Mouse (Mus musculus): Measurements from ENCODE around the gene Unc45a. TPM values are rescaled to one million over a fixed set of nuclear protein-coding genes. Genes with fewer than 3 reads are reported as not detected.
A peak's percentile ranks its signal among the peaks of the same experiment; 100 is the strongest.

Unc45a gene
- polyA plus RNA-seq, 1 experiment from 2014 or later: 28.8 TPM

GRCm38 (mm10) chr7:80341793-80342192 lies 988 bp upstream of the Unc45a start:
- no peak overlapping the region for H3K4me3 ChIP-seq (ENCODE audit: low read depth, low read length)
- no peaks in the 10 kb centered on the region for H3K9me3 ChIP-seq (ENCODE audit: control insufficient read depth, low read length)
- DNase-seq (ENCODE audit: low spot score, missing footprints) (no peak), ATAC-seq (ENCODE audit: low FRiP score) (no peak)
- no peak overlapping the region for H3K4me2 ChIP-seq
- no peak overlapping the region for H3K27ac ChIP-seq (ENCODE audit: low read depth, low read length)
- no peaks in the 10 kb centered on the region; the same call in 1 of the 2 replicates for H3K27me3 ChIP-seq (ENCODE audit: control insufficient read depth, insufficient read depth, low read length)
- H3K9ac ChIP-seq (ENCODE audit: low read length): no peak overlapping the region
- H3K36me3 ChIP-seq (ENCODE audit: control insufficient read depth, insufficient read depth, low read length): no peaks in the 10 kb centered on the region; the same call in 1 of the 2 replicates
- 78% methylated on average over 7 of the region's 7 CpGs for WGBS
- H3K4me1 ChIP-seq (ENCODE audit: control insufficient read depth, insufficient read depth, low read length): peaks cover 23% of the 10 kb centered on the region

GRCm38 (mm10) chr7:80339793-80340628 lies 794 bp downstream of the Unc45a start:
- no peaks in the 10 kb centered on the region for H3K9me3 ChIP-seq (ENCODE audit: control insufficient read depth, low read length)
- peak overlapping the region; percentile 60; the same call in 1 of the 2 replicates for H3K27ac ChIP-seq (ENCODE audit: low read depth, low read length)
- H3K4me2 ChIP-seq: peak overlapping the region; percentile 83
- peak overlapping the region; percentile 75 for H3K9ac ChIP-seq (ENCODE audit: low read length)
- DNase-seq (ENCODE audit: low spot score, missing footprints) (peak; percentile 99), ATAC-seq (ENCODE audit: low FRiP score) (peak; percentile 96)
- peaks cover 23% of the 10 kb centered on the region for H3K4me1 ChIP-seq (ENCODE audit: control insufficient read depth, insufficient read depth, low read length)
- no peaks in the 10 kb centered on the region; the same call in 1 of the 2 replicates for H3K27me3 ChIP-seq (ENCODE audit: control insufficient read depth, insufficient read depth, low read length)
- under 1% methylated on average over 45 of the region's 45 CpGs for WGBS
- peaks cover 5% of the 10 kb centered on the region for H3K36me3 ChIP-seq (ENCODE audit: control insufficient read depth, insufficient read depth, low read length)
- peak overlapping the region; percentile 69 for H3K4me3 ChIP-seq (ENCODE audit: low read depth, low read length)

DNA sequence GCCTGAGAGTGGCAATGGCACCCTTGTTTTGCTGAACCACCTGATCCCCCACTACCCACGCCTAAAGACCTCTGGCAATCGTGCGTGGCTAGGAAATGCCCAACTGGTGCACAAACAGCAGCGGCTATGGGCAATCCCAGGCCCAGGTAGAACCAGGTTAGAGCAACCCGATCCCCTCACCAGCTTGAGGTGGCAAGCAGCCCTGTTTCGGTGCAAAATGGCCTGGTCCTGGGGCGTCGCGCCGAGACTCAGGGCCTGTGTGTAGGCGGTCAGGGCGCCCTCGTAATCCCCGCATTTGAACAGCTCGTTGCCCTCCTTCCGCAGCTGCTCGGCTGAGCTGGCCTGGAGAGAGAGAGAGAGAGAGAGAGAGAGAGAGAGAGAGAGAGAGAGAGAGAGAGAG lies 1.4 kb downstream of the Unc45a start:
- Histone ChIP-seq H3K27ac (ENCODE audit: low read depth, low read length) (no peak overlapping the region), H3K4me2 (peak overlapping the region; percentile 83), H3K4me1 (ENCODE audit: control insufficient read depth, insufficient read depth, low read length) (peaks cover 23% of the 10 kb centered on the region), H3K9ac (ENCODE audit: low read length) (peak overlapping the region; percentile 72), H3K36me3 (ENCODE audit: control insufficient read depth, insufficient read depth, low read length) (peaks cover 10% of the 10 kb centered on the region), H3K27me3 (ENCODE audit: control insufficient read depth, insufficient read depth, low read length) (no peaks in the 10 kb centered on the region; the same call in 1 of the 2 replicates), H3K4me3 (ENCODE audit: low read depth, low read length) (peak overlapping the region; percentile 69), H3K9me3 (ENCODE audit: control insufficient read depth, low read length) (no peaks in the 10 kb centered on the region)
- ATAC-seq (ENCODE audit: low FRiP score) (no peak), DNase-seq (ENCODE audit: low spot score, missing footprints) (peak; percentile 91)
- 13% methylated on average over 17 of the region's 17 CpGs for WGBS

- Histone ChIP-seq H3K9ac (ENCODE audit: low read length) (no peak overlapping the region), H3K27me3 (ENCODE audit: control insufficient read depth, insufficient read depth, low read length) (no peaks in the 10 kb centered on the region; the same call in 1 of the 2 replicates), H3K4me2 (no peak overlapping the region), H3K36me3 (ENCODE audit: control insufficient read depth, insufficient read depth, low read length) (peaks cover 28% of the 10 kb centered on the region), H3K4me1 (ENCODE audit: control insufficient read depth, insufficient read depth, low read length) (peaks cover 18% of the 10 kb centered on the region), H3K9me3 (ENCODE audit: control insufficient read depth, low read length) (no peaks in the 10 kb centered on the region), H3K4me3 (ENCODE audit: low read depth, low read length) (no peak overlapping the region), H3K27ac (ENCODE audit: low read depth, low read length) (no peak overlapping the region)
- ATAC-seq (ENCODE audit: low FRiP score) (no peak), DNase-seq (ENCODE audit: low spot score, missing footprints) (no peak)
- WGBS: 95% methylated on average over 3 of the region's 3 CpGs
These were observed 3.9 kb downstream of the Unc45a start for GRCm38 (mm10) chr7:80336932-80337331.

DNA sequence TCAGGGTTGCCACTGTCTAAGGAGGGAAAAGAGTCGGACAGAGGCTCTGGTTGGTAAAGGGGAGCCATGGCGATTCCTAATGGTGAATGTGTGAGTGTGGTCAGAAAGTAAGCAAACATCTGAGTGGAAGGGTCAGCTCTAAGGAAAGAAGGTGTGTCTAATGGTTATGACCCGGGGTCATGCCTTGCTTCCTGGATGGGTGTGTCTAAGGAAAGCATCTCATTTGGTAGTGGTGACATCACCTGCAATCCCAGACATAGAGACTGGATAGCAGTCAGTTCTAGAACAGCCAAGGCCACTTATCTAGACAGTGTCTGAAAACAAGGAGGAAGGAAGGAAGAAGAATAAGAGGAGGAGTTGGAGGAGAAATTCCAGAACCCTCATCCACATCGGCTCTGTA lies 6.0 kb downstream of the Unc45a start:
- Histone ChIP-seq H3K4me1 (ENCODE audit: control insufficient read depth, insufficient read depth, low read length) (peaks cover 8% of the 10 kb centered on the region), H3K9ac (ENCODE audit: low read length) (no peak overlapping the region), H3K36me3 (ENCODE audit: control insufficient read depth, insufficient read depth, low read length) (peaks cover 46% of the 10 kb centered on the region), H3K9me3 (ENCODE audit: control insufficient read depth, low read length) (no peaks in the 10 kb centered on the region), H3K27me3 (ENCODE audit: control insufficient read depth, insufficient read depth, low read length) (no peaks in the 10 kb centered on the region), H3K4me3 (ENCODE audit: low read depth, low read length) (no peak overlapping the region), H3K4me2 (no peak overlapping the region), H3K27ac (ENCODE audit: low read depth, low read length) (no peak overlapping the region)
- ATAC-seq (ENCODE audit: low FRiP score) (no peak), DNase-seq (ENCODE audit: low spot score, missing footprints) (no peak)
- 86% methylated on average over 4 of the region's 4 CpGs for WGBS

GRCm38 (mm10) chr7:80331433-80331832 lies 9.4 kb downstream of the Unc45a start:
- DNase-seq (ENCODE audit: low spot score, missing footprints) (no peak), ATAC-seq (ENCODE audit: low FRiP score) (no peak)
- H3K27ac ChIP-seq (ENCODE audit: low read depth, low read length): no peak overlapping the region
- H3K9ac ChIP-seq (ENCODE audit: low read length): no peak overlapping the region
- no peaks in the 10 kb centered on the region for H3K4me1 ChIP-seq (ENCODE audit: control insufficient read depth, insufficient read depth, low read length)
- no peak overlapping the region for H3K4me3 ChIP-seq (ENCODE audit: low read depth, low read length)
- H3K4me2 ChIP-seq: no peak overlapping the region
- no peaks in the 10 kb centered on the region for H3K9me3 ChIP-seq (ENCODE audit: control insufficient read depth, low read length)
- H3K36me3 ChIP-seq (ENCODE audit: control insufficient read depth, insufficient read depth, low read length): peaks cover 58% of the 10 kb centered on the region
- H3K27me3 ChIP-seq (ENCODE audit: control insufficient read depth, insufficient read depth, low read length): no peaks in the 10 kb centered on the region
- 97% methylated on average over 19 of the region's 19 CpGs for WGBS

- no peak overlapping the region for H3K4me2 ChIP-seq
- H3K27me3 ChIP-seq (ENCODE audit: control insufficient read depth, insufficient read depth, low read length): no peaks in the 10 kb centered on the region
- no peaks in the 10 kb centered on the region for H3K9me3 ChIP-seq (ENCODE audit: control insufficient read depth, low read length)
- H3K4me3 ChIP-seq (ENCODE audit: low read depth, low read length): no peak overlapping the region
- WGBS: 90% methylated on average over 8 of the region's 8 CpGs
- DNase-seq (ENCODE audit: low spot score, missing footprints): no peak
- peaks cover 65% of the 10 kb centered on the region for H3K36me3 ChIP-seq (ENCODE audit: control insufficient read depth, insufficient read depth, low read length)
- H3K9ac ChIP-seq (ENCODE audit: low read length): no peak overlapping the region
- no peak for ATAC-seq (ENCODE audit: low FRiP score)
- H3K27ac ChIP-seq (ENCODE audit: low read depth, low read length): no peak overlapping the region
- H3K4me1 ChIP-seq (ENCODE audit: control insufficient read depth, insufficient read depth, low read length): no peaks in the 10 kb centered on the region
These were observed 10.5 kb downstream of the Unc45a start for GRCm38 (mm10) chr7:80330278-80330677.

DNA sequence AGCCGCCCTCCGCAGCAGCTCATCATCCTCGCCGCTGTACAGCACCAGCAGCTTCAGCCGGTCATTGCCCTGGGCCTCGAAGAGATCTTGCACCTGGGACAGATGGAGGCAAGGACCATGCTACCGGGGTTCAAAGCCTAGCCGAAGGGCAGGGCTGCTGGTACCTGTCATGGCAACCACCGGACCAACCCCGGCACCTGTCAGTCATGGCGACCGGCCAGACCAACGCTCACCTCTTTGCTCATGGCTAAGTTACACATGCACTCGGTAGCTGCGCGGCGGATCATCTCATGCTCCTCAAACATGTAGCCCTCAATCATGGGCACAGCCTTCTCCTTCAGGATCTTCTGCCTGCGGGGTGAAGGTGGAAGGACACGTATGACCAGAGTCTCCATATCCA lies 14.7 kb downstream of the Unc45a start:
- H3K9ac ChIP-seq (ENCODE audit: low read length): no peak overlapping the region
- ATAC-seq (ENCODE audit: low FRiP score) (no peak), DNase-seq (ENCODE audit: low spot score, missing footprints) (no peak)
- H3K4me2 ChIP-seq: no peak overlapping the region
- no peak overlapping the region for H3K27ac ChIP-seq (ENCODE audit: low read depth, low read length)
- peaks cover 9% of the 10 kb centered on the region; the same call in 1 of the 2 replicates for H3K4me1 ChIP-seq (ENCODE audit: control insufficient read depth, insufficient read depth, low read length)
- no peaks in the 10 kb centered on the region for H3K9me3 ChIP-seq (ENCODE audit: control insufficient read depth, low read length)
- no peak overlapping the region for H3K4me3 ChIP-seq (ENCODE audit: low read depth, low read length)
- H3K36me3 ChIP-seq (ENCODE audit: control insufficient read depth, insufficient read depth, low read length): peaks cover 35% of the 10 kb centered on the region
- H3K27me3 ChIP-seq (ENCODE audit: control insufficient read depth, insufficient read depth, low read length): no peaks in the 10 kb centered on the region
- WGBS: 96% methylated on average over 19 of the region's 19 CpGs

GRCm38 (mm10) chr7:80325292-80325868 lies 15.4 kb downstream of the Unc45a start:
- no peak for ATAC-seq (ENCODE audit: low FRiP score)
- no peak for DNase-seq (ENCODE audit: low spot score, missing footprints)
- H3K4me1 ChIP-seq (ENCODE audit: control insufficient read depth, insufficient read depth, low read length): peaks cover 9% of the 10 kb centered on the region; the same call in 1 of the 2 replicates
- no peak overlapping the region for H3K27ac ChIP-seq (ENCODE audit: low read depth, low read length)
- 94% methylated on average over 16 of the region's 16 CpGs for WGBS
- no peak overlapping the region for H3K4me2 ChIP-seq
- H3K4me3 ChIP-seq (ENCODE audit: low read depth, low read length): no peak overlapping the region
- H3K36me3 ChIP-seq (ENCODE audit: control insufficient read depth, insufficient read depth, low read length): peaks cover 29% of the 10 kb centered on the region
- no peak overlapping the region for H3K9ac ChIP-seq (ENCODE audit: low read length)
- no peaks in the 10 kb centered on the region for H3K9me3 ChIP-seq (ENCODE audit: control insufficient read depth, low read length)
- no peaks in the 10 kb centered on the region for H3K27me3 ChIP-seq (ENCODE audit: control insufficient read depth, insufficient read depth, low read length)

Measured in midbrain, embryonic 11.5 days (tissue).